Mouse (Mus musculus): ENCODE results near the gene Trpc4. TPM values are rescaled to one million over a fixed set of nuclear protein-coding genes. Genes with fewer than 3 reads are reported as not detected.

Trpc4 gene
- polyA plus RNA-seq, 1 experiment from 2014 or later: 6.3 TPM

DNA sequence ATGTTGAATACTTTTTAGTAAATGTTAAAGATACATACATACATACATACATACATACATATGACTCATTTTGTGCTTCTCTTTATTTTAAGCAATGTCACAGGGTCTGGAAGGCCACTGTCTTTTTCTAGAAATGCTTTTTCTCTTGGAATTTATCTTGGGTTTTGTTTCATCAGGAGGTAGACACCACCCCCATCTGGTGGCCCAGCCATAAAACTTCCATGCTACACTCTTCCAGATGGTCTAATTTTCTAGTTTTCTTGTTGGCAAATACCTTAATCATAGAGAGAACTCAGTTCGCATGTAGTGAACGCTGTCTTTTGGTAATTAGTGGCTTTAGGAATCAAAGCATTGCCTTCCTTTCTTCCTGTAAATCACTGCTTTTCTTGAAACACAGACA, 158.2 kb downstream of the Trpc4 start:
- no peak overlapping the region for H3K4me3 ChIP-seq (ENCODE audit: low read length)
- no peak for ATAC-seq
- H3K27me3 ChIP-seq (replicated peaks; ENCODE audit: control insufficient read depth, insufficient read depth, low read length): no peaks in the 10 kb centered on the region
- no peak overlapping the region for H3K4me2 ChIP-seq (ENCODE audit: low read length)
- H3K36me3 ChIP-seq (ENCODE audit: control insufficient read depth, insufficient read depth, low read length): no peaks in the 10 kb centered on the region
- H3K4me1 ChIP-seq (ENCODE audit: control insufficient read depth, insufficient read depth, low read depth, low read length): no peaks in the 10 kb centered on the region; the same call in 1 of the 2 replicates
- no peaks in the 10 kb centered on the region for H3K9me3 ChIP-seq (ENCODE audit: control insufficient read depth, low read length)
- H3K9ac ChIP-seq (ENCODE audit: low read depth, low read length): no peak overlapping the region
- H3K27ac ChIP-seq (ENCODE audit: low read depth, low read length): no peak overlapping the region
- 89% methylated on average over 2 of the region's 2 CpGs for WGBS

DNA sequence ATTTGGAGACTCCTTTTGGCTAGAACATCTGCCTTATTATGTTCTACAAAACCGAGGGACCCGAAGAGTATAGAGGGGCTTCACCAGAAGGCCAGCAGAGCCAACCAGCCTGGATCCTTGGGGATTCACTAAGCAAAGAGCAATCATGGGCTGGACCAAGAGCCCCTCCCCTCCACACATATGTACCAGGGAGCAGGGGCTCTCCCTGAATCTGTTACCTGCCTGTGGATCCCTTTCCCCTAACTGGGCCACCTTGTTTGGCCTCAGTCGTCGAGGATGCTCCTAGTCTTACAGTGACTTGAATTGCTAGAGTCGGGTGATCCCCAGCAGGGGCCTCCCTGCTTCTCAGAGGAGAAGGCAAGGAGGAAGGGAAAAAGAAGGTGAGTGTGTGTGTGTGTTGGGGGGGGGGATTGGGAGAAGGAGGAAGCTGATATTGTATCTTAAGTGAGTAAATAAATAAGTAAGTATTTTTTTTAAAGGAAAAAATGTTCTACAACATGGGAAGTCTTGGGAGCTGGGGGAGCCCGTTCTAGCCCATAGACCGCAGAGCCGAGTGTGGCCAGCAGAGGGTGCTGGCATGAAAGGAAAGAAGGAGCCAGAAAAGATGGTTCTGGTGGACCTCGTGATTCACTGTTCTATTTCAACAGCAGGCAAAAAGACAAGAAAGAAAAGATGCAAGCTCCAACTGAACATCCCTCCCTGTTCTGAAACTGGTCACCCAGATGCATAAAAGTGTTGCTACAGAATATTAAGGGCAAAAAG, 197.2 kb downstream of the Trpc4 start:
- ATAC-seq: peak; percentile 52; the same call in 1 of the 2 replicates
- Histone ChIP-seq H3K27me3 (replicated peaks; ENCODE audit: control insufficient read depth, insufficient read depth, low read length) (no peaks in the 10 kb centered on the region), H3K27ac (ENCODE audit: low read depth, low read length) (no peak overlapping the region), H3K9ac (ENCODE audit: low read depth, low read length) (no peak overlapping the region), H3K9me3 (ENCODE audit: control insufficient read depth, low read length) (no peaks in the 10 kb centered on the region), H3K4me3 (ENCODE audit: low read length) (no peak overlapping the region), H3K4me1 (ENCODE audit: control insufficient read depth, insufficient read depth, low read depth, low read length) (peaks cover 3% of the 10 kb centered on the region; the same call in 1 of the 2 replicates), H3K36me3 (ENCODE audit: control insufficient read depth, insufficient read depth, low read length) (no peaks in the 10 kb centered on the region), H3K4me2 (ENCODE audit: low read length) (no peak overlapping the region)
- WGBS: 37% methylated on average over 9 of the region's 9 CpGs

DNA sequence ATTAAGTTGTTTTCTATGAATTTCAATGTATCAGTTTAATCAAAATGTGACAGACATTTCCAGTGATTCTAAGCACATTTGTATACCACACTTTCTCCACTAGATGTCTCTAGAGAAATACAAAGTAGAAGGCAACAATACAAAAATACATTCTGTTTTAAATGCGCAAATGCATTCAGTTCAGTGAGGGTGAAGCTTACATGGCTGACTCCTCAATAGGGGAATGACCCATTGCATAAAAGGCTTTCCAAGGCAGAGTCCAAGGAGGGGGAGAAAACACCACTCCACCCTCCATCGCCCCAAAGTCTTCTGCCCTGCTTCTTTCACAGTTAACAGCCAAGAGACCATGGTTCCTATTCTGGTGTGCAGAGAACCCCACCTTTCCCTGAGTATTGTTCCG, 201.7 kb downstream of the Trpc4 start:
- Histone ChIP-seq H3K4me1 (ENCODE audit: control insufficient read depth, insufficient read depth, low read depth, low read length) (peaks cover 6% of the 10 kb centered on the region), H3K36me3 (ENCODE audit: control insufficient read depth, insufficient read depth, low read length) (no peaks in the 10 kb centered on the region), H3K9me3 (ENCODE audit: control insufficient read depth, low read length) (no peaks in the 10 kb centered on the region), H3K4me2 (ENCODE audit: low read length) (no peak overlapping the region), H3K4me3 (ENCODE audit: low read length) (no peak overlapping the region), H3K9ac (ENCODE audit: low read depth, low read length) (no peak overlapping the region), H3K27me3 (replicated peaks; ENCODE audit: control insufficient read depth, insufficient read depth, low read length) (no peaks in the 10 kb centered on the region), H3K27ac (ENCODE audit: low read depth, low read length) (no peak overlapping the region)
- ATAC-seq: peak; percentile 64
- WGBS: 64% methylated on average over 3 of the region's 3 CpGs

DNA sequence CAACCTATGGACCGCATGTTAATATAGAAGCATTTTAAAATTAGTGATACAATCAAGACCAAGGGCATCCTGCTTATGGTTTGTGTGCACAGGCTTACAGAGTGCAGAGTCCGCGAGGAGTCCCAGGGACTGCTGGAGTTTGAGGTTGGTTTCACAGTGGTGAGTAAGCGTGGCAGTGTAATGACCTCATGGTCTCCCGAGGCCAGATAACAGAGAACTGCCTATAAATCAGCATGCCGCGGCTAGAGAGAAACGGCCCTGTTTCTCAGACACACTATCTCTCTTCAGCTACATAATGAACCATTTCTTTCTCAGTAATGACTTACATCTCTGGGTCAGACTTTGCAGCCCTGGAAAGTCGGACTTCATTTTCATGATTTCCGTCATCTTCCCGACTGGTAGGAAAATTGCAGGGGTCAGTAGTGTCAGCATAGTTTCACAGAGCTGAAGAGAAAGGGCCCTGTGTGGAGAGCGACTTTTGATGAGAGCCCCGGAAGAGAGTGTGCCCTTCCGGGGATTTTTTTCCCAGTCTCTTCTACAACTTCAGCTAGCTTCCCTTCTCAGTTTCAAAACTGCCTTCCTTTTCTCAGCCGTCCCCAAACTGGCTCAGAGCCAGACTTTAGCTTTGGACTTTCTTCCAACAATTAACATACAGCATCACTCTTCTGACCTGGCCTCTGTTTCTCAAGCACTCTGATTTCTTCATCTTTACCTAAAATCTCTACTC, 202.8 kb downstream of the Trpc4 start:
- ATAC-seq: peak; percentile 70
- Histone ChIP-seq H3K27ac (ENCODE audit: low read depth, low read length) (no peak overlapping the region), H3K4me2 (ENCODE audit: low read length) (peak overlapping the region; percentile 23), H3K9me3 (ENCODE audit: control insufficient read depth, low read length) (no peaks in the 10 kb centered on the region), H3K4me1 (ENCODE audit: control insufficient read depth, insufficient read depth, low read depth, low read length) (peaks cover 6% of the 10 kb centered on the region), H3K9ac (ENCODE audit: low read depth, low read length) (no peak overlapping the region), H3K4me3 (ENCODE audit: low read length) (no peak overlapping the region), H3K27me3 (replicated peaks; ENCODE audit: control insufficient read depth, insufficient read depth, low read length) (no peaks in the 10 kb centered on the region), H3K36me3 (ENCODE audit: control insufficient read depth, insufficient read depth, low read length) (no peaks in the 10 kb centered on the region)
- WGBS: 51% methylated on average over 15 of the region's 15 CpGs

DNA sequence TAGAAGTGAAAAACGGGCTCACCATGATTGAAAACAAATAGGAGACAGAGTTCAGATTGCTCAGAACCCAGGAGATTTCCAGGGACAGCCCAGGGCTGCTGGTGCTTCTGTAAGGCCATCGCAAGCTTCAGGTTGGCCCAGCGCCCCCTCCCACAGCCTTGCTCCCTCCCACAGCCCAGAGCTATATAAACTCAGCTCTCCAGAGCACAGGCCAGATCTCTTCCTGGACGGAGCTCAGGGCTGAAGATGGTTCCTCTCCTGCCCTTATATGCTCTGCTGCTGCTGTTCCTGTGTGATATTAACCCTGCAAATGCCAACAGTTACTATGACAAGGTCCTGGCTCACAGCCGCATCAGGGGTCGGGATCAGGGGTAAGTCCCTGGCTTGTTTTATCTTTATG, 205.1 kb downstream of the Trpc4 start, which contains the start of gene Postn:
Postn (plus strand) TSS at position 213 of the 400 bp plus-strand sequence.
- Histone ChIP-seq H3K4me1 (ENCODE audit: control insufficient read depth, insufficient read depth, low read depth, low read length) (peaks cover 6% of the 10 kb centered on the region), H3K4me2 (ENCODE audit: low read length) (no peak within 1 kb of the TSS), H3K4me3 (ENCODE audit: low read length) (no peak within 1 kb of the TSS)

DNA sequence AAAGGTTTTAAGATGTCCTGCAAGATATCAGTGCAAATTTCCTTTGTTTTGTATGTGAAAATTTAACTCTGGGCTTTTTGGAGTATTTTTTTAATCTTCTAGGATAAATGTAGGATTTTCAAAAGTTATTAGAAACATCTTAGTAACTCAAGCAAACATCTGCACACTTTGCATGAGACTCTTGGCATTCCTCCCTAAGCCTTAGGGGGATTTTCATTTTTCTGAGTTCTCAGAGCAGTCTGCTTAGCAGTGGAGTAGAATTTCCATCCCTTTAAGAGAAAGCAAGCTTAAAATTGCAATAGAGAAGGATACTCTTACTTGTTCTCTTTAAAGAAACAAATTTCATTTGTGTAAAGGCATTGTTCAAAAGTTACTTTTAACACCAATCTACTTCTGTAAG, 205.8 kb downstream of the Trpc4 start:
- ATAC-seq: no peak
- no peaks in the 10 kb centered on the region for H3K9me3 ChIP-seq (ENCODE audit: control insufficient read depth, low read length)
- peaks cover 6% of the 10 kb centered on the region for H3K4me1 ChIP-seq (ENCODE audit: control insufficient read depth, insufficient read depth, low read depth, low read length)
- no peaks in the 10 kb centered on the region for H3K27me3 ChIP-seq (replicated peaks; ENCODE audit: control insufficient read depth, insufficient read depth, low read length)
- no peaks in the 10 kb centered on the region for H3K36me3 ChIP-seq (ENCODE audit: control insufficient read depth, insufficient read depth, low read length)
- no peak overlapping the region for H3K4me2 ChIP-seq (ENCODE audit: low read length)
- H3K27ac ChIP-seq (ENCODE audit: low read depth, low read length): no peak overlapping the region
- no peak overlapping the region for H3K4me3 ChIP-seq (ENCODE audit: low read length)
- H3K9ac ChIP-seq (ENCODE audit: low read depth, low read length): no peak overlapping the region

More for the DNA sequence above, 205.1 kb downstream of the Trpc4 start, which contains the start of gene Postn:
- no peaks in the 10 kb centered on the region for H3K9me3 ChIP-seq (ENCODE audit: control insufficient read depth, low read length)
- no peak within 1 kb of the TSS for H3K9ac ChIP-seq (ENCODE audit: low read depth, low read length)
- no peaks in the 10 kb centered on the region for H3K27me3 ChIP-seq (replicated peaks; ENCODE audit: control insufficient read depth, insufficient read depth, low read length)
- ATAC-seq: no peak
- H3K27ac ChIP-seq (ENCODE audit: low read depth, low read length): no peak within 1 kb of the TSS
- 47% methylated on average over 6 of the region's 6 CpGs for WGBS
- H3K36me3 ChIP-seq (ENCODE audit: control insufficient read depth, insufficient read depth, low read length): no peaks in the 10 kb centered on the region

Other genes with a start within 250 kb of the Trpc4 start
- 27.1 and 49.5 TPM in 2 replicates for gene Postn, start 205.1 kb downstream of the Trpc4 start, polyA plus RNA-seq (2015; fragmentation: Nextera tagmentation; extraction: Ambion mirVana)

Data from hindbrain, embryonic 16.5 days (tissue).